In the genomic region with DNA sequence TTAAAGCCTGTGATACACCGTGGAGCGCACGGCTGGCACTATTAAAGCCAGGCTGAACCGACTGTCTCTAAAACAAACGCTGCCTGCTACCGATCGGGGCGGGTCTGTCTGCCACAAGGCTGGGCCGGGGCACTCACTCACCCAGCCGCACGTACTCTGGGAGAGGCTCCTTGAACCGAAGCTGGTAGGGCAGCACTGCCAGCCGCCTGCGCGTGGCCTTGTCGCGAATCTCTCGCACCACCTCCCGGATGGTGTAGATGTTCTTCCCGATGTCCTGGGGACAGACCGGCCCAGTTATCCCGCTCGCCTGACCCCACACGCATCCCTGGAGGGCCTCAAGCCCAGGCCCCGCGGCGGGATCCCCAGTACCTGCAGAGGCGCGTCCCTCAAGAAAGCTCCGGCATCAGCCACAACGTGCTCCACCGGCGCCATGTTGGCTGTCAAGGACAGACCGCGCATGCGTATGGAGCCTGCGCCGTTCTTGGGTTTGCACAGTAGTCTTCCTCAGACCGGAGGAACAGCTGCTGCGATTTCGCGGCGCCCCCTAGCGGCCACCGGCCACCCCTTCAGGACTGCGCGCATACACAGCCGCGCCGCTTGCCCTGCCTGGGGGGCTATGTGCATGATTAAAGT, we compare ENCODE assay signal across 8 mouse cellular contexts. TPM values are rescaled to one million over a fixed set of nuclear protein-coding genes. Genes with fewer than 3 reads are reported as not detected.
A peak's percentile ranks its signal among the peaks of the same experiment; 100 is the strongest.
DNase-seq lines count a peak whose midpoint lies in the region; ATAC-seq lines count a peak whose summit lies in the region.

A gene (minus strand): TSS at position 455 of the 633 bp plus-strand sequence.

- H3K9me3 ChIP-seq in hindbrain, embryonic 13.5 days, result no peaks in the 10 kb centered on the region

- H3K4me2 ChIP-seq in hindbrain, embryonic 13.5 days, result peak within 1 kb of the TSS; percentile 92

- peak; percentile 99 for DNase-seq in NIH3T3 (ENCODE audit: low read depth)
- peak; percentile 99 for DNase-seq in cerebellum, postnatal 10 days
- DNase-seq in frontal cortex, postnatal 14 days (ENCODE audit: low spot score in 2 of 2), result peak; percentile 91 to 95
- peak; percentile 98 to 99 for DNase-seq in layer of hippocampus, postnatal 25 days (ENCODE audit: extremely low spot score in 1 of 2, low spot score in 1 of 2)
- DNase-seq in lung, postnatal 25 days (ENCODE audit: low spot score), result peak; percentile 96
- DNase-seq in retina, embryonic 14.5 days (ENCODE audit: low spot score), result peak; percentile 99
- DNase-seq in thymus, postnatal 4 days, result peak; percentile 100

- 0 out of 2 replicates have a peak, but pooled peaks cover 7% of the 10 kb centered on the region for H3K27me3 ChIP-seq in hindbrain, embryonic 13.5 days

- peak within 1 kb of the TSS; percentile 91 for H3K4me3 ChIP-seq in hindbrain, embryonic 13.5 days

- peak within 1 kb of the TSS; percentile 79 for H3K27ac ChIP-seq in hindbrain, embryonic 13.5 days

- H3K36me3 ChIP-seq in hindbrain, embryonic 13.5 days, result peaks cover 27% of the 10 kb centered on the region

- peak; percentile 99 for ATAC-seq in hindbrain, embryonic 13.5 days (ENCODE audit: low FRiP score)

- peaks cover 31% of the 10 kb centered on the region for H3K4me1 ChIP-seq in hindbrain, embryonic 13.5 days (replicated peaks)

- H3K9ac ChIP-seq in hindbrain, embryonic 13.5 days, result peak within 1 kb of the TSS; percentile 93

- under 1% methylated on average over 50 of the region's 50 CpGs for WGBS in hindbrain, embryonic 13.5 days

RNA-seq across cellular contexts. Expression of the gene that starts here (rescaled TPM):
- polyA plus RNA-seq in hindbrain, embryonic 13.5 days (2015; fragmentation: Nextera tagmentation; extraction: Ambion mirVana), result 71.3 and 74.0 TPM in 2 replicates
- total RNA-seq in layer of hippocampus, postnatal 25 days (2021), result 10 to 100 TPM; 40.4 to 40.7 TPM

Comparison
In these comparisons a context has a peak if more than half of its experiments do, and no peak if none do; other contexts are left out.
1. Peak in every context shown above with its lines: DNase-seq, ATAC-seq, H3K4me3 ChIP-seq and H3K27ac ChIP-seq.